Mouse (Mus musculus) megakaryocyte, embryonic 14.5 days (primary cell): ENCODE measurements around the gene Zbtb11.

Source experiments
- FLI1 ChIP-seq: IDR thresholded peaks from 2 replicates; pipeline ENCODE4 v1.6.1; 2012; ENCODE audit warnings: low read length, inconsistent platforms, mixed read lengths
- GATA1 ChIP-seq: IDR thresholded peaks from 3 replicates; pipeline ENCODE4 v1.6.1; 2012; ENCODE audit warnings: mixed read lengths, low read length, inconsistent platforms, borderline replicate concordance

DNA sequence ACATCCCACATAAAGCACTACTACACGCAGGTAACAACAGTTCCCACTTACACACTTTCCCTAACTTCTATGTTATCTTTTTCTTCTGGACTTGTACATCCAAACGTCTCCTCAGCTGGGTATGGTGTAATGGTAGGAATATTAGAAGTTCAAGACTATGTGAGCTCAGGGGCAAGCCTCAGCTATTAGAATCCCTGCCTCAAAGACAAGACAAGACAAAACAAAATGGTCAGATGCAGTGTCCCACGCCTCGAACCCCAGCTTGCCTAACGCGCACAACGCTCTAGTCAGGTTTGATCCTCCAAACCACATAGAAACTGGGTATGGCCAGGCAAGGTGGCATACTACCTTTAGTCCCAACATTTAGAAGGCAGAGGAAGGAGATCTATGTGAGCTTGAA lies 46.0 kb downstream of the Zbtb11 start:
- no peak for TF ChIP-seq GATA1
- no peak for TF ChIP-seq FLI1
